ENCODE assay signal across 8 mouse cellular contexts in genomic region chr5:103691624-103692530, GRCm38 (mm10). TPM values are rescaled to one million over a fixed set of nuclear protein-coding genes. Genes with fewer than 3 reads are reported as not detected.
DNase-seq lines count a peak whose midpoint lies in the region; ATAC-seq and TF ChIP-seq lines count a peak whose summit lies in the region.

Gene Aff1 (plus strand): TSS chr5:103692374.

- H3K4me1 ChIP-seq in G1E (ENCODE audit: insufficient read depth, low read depth, low read length) = peaks cover 23% of the 10 kb centered on the region
- peaks cover 18% of the 10 kb centered on the region for H3K4me1 ChIP-seq in forebrain, embryonic 16.5 days (replicated peaks; ENCODE audit: control insufficient read depth, insufficient read depth, low read length)
- no peaks in the 10 kb centered on the region for H3K4me1 ChIP-seq in lung, embryonic 14.5 days (ENCODE audit: insufficient read depth)

- H3K9ac ChIP-seq in forebrain, embryonic 16.5 days (replicated peaks; ENCODE audit: low read depth, low read length) = peak within 1 kb of the TSS; percentile 55
- H3K9ac ChIP-seq in lung, embryonic 14.5 days = peak within 1 kb of the TSS; percentile 52

- no peak for TF ChIP-seq CTCF in G1E (IDR thresholded peaks at IDR 0.05; ENCODE audit: low read depth, low read length)
- no peak for TF ChIP-seq CTCF in layer of hippocampus, adult 2 months (conservative IDR thresholded peaks at IDR 0.05)
- TF ChIP-seq CTCF in lung, embryonic 14.5 days (IDR thresholded peaks at IDR 0.05; ENCODE audit: low read depth) = no peak

- no peak within 1 kb of the TSS for H3K27ac ChIP-seq in forebrain, embryonic 16.5 days (ENCODE audit: low read length)
- H3K27ac ChIP-seq in layer of hippocampus, adult 2 months = peak within 1 kb of the TSS; percentile 69
- H3K27ac ChIP-seq in lung, embryonic 14.5 days (ENCODE audit: low read depth) = no peak within 1 kb of the TSS

- H3K4me3 ChIP-seq in G1E (ENCODE audit: low read depth, low read length) = peak within 1 kb of the TSS; percentile 82
- peak within 1 kb of the TSS; percentile 59 for H3K4me3 ChIP-seq in forebrain, embryonic 16.5 days (replicated peaks; ENCODE audit: low read length)
- peak within 1 kb of the TSS; percentile 56 for H3K4me3 ChIP-seq in layer of hippocampus, adult 2 months
- H3K4me3 ChIP-seq in lung, embryonic 14.5 days (ENCODE audit: low read depth, low read length) = peak within 1 kb of the TSS; percentile 62

- intact Hi-C loops in heart, postnatal 25 days (cut with DNase I) = loop anchor here (2.0 kb wide), 1 partner anchor 61 kb away; no protein-coding TSS in a partner anchor

- H3K4me2 ChIP-seq in forebrain, embryonic 16.5 days (ENCODE audit: low read length) = peak within 1 kb of the TSS; percentile 98
- H3K4me2 ChIP-seq in lung, embryonic 14.5 days = peak within 1 kb of the TSS; percentile 100

- peak; percentile 89 for DNase-seq in G1E (ENCODE audit: low spot score)
- peak; percentile 53 to 68 for DNase-seq in cerebellum, adult 18-20 months
- DNase-seq in heart, postnatal 25 days (ENCODE audit: low spot score) = peak; percentile 84
- peak; percentile 61 to 73 for DNase-seq in layer of hippocampus, adult 2 months (ENCODE audit: low spot score in 2 of 2)
- DNase-seq in lung, embryonic 14.5 days = peak; percentile 86
- DNase-seq in thymus, adult 18-20 months = peak; percentile 85 to 87

- peak; percentile 76 for ATAC-seq in G1E (ENCODE audit: extremely low read depth, insufficient number of reproducible peaks, low FRiP score, poor library complexity, severe bottlenecking)
- ATAC-seq in forebrain, embryonic 16.5 days = peak; percentile 87
- peak; percentile 88 for ATAC-seq in lung, embryonic 14.5 days (ENCODE audit: insufficient read depth)
- ATAC-seq in neutrophil, adult 5-6 weeks (ENCODE audit: extremely low read depth, insufficient number of reproducible peaks, low FRiP score, poor library complexity, severe bottlenecking) = peak; percentile 93

- peaks cover 37% of the 10 kb centered on the region for H3K27me3 ChIP-seq in G1E (ENCODE audit: insufficient read depth, low read length)
- H3K27me3 ChIP-seq in forebrain, embryonic 16.5 days (replicated peaks; ENCODE audit: control insufficient read depth, insufficient read depth, low read length) = peaks cover 15% of the 10 kb centered on the region
- peaks cover 22% of the 10 kb centered on the region for H3K27me3 ChIP-seq in lung, embryonic 14.5 days (ENCODE audit: insufficient read depth, low read length)

- 7% methylated on average over 48 of the region's 50 CpGs for WGBS in forebrain, embryonic 16.5 days
- WGBS in lung, embryonic 14.5 days = 4% methylated on average over 50 of the region's 50 CpGs

- no peaks in the 10 kb centered on the region for H3K36me3 ChIP-seq in G1E (replicated peaks)
- H3K36me3 ChIP-seq in forebrain, embryonic 16.5 days (ENCODE audit: control insufficient read depth, insufficient read depth) = no peaks in the 10 kb centered on the region
- H3K36me3 ChIP-seq in lung, embryonic 14.5 days (ENCODE audit: insufficient read depth) = no peaks in the 10 kb centered on the region

- no peaks in the 10 kb centered on the region for H3K9me3 ChIP-seq in G1E (replicated peaks)
- no peaks in the 10 kb centered on the region for H3K9me3 ChIP-seq in forebrain, embryonic 16.5 days (ENCODE audit: control insufficient read depth, low read length)
- H3K9me3 ChIP-seq in lung, embryonic 14.5 days (ENCODE audit: low read depth, low read length) = no peaks in the 10 kb centered on the region

RNA-seq across cellular contexts. Expression of gene Aff1, which starts in this region (rescaled TPM):
- 109 and 152 TPM in 2 replicates for total RNA-seq in G1E (2014; fragmentation: Nextera tagmentation)
- total RNA-seq in G1E (2017) = 14.0 and 16.6 TPM in 2 replicates
- polyA plus RNA-seq in G1E (2012) = 50.3 and 51.3 TPM in 2 replicates
- 1.5 and 1.7 TPM in 2 replicates for polyA plus RNA-seq in forebrain, embryonic 16.5 days (2015; fragmentation: Nextera tagmentation; extraction: Ambion mirVana)
- total RNA-seq in heart, postnatal 25 days (2021) = 10 to 100 TPM; 37.4 to 42.7 TPM
- total RNA-seq in layer of hippocampus, adult 2 months (2021) = 10 to 100 TPM; 18.0 to 21.3 TPM
- polyA plus RNA-seq in lung, embryonic 14.5 days (2014; fragmentation: Nextera tagmentation; extraction: Ambion mirVana) = 7.1 and 7.7 TPM in 2 replicates
- total RNA-seq in neutrophil, adult 5-6 weeks (2017) = 76.4 and 76.9 TPM in 2 replicates
